Mouse (Mus musculus) kidney, embryonic 15.5 days (tissue): ENCODE results near the gene Pcnx. TPM values are rescaled to one million over a fixed set of nuclear protein-coding genes. Genes with fewer than 3 reads are reported as not detected.

ENCODE experiments used
- ATAC-seq: fragments of 200-750 bp; cut with Nextera tagmentation; replicated peaks from 2 replicates; pipeline ENCODE4 v1.8.0; 2017; ENCODE audit warnings: moderate TSS enrichment; ENCODE audit not compliant: low FRiP score
- H3K27ac ChIP-seq: fragments of 300-500 bp; sonication (generic); 2 replicates; pipeline ENCODE4 v1.5.1; 2015; ENCODE audit warnings: mild to moderate bottlenecking, inconsistent platforms
- H3K27me3 ChIP-seq: fragments of 300-500 bp; sonication (generic); 2 replicates; pipeline ENCODE4 v1.6.1; 2015; ENCODE audit warnings: inconsistent platforms
- H3K36me3 ChIP-seq: fragments of 300-500 bp; sonication (generic); 2 replicates; pipeline ENCODE4 v1.6.1; 2015; ENCODE audit warnings: inconsistent platforms
- H3K4me1 ChIP-seq: fragments of 300-500 bp; sonication (generic); 2 replicates; pipeline ENCODE4 v1.6.1; 2015; ENCODE audit warnings: inconsistent platforms
- H3K4me2 ChIP-seq: fragments of 300-500 bp; sonication (generic); 2 replicates; pipeline ENCODE4 v1.6.1; 2015; ENCODE audit warnings: moderate library complexity, mild to moderate bottlenecking, inconsistent platforms
- H3K4me3 ChIP-seq: fragments of 300-500 bp; sonication (generic); replicated peaks from 2 replicates; pipeline ENCODE4 v1.5.1; 2015; ENCODE audit warnings: mild to moderate bottlenecking, inconsistent platforms
- H3K9ac ChIP-seq: fragments of 300-500 bp; sonication (generic); 2 replicates; pipeline ENCODE4 v1.6.1; 2015; ENCODE audit warnings: mild to moderate bottlenecking, inconsistent platforms
- H3K9me3 ChIP-seq: fragments of 300-500 bp; sonication (generic); replicated peaks from 2 replicates; pipeline ENCODE4 v1.6.1; 2016; ENCODE audit warnings: inconsistent platforms
- WGBS: fragments of 180-500 bp; shearing (Covaris S2); methylation state at CpG from one replicate; pipeline ENCODE4 v1.1.7; 2015; ENCODE audit warnings: mixed read lengths; 5-methylcytosine and 5-hydroxymethylcytosine counted together
- polyA plus RNA-seq: library from polyadenylated mRNA; unstranded; fragments of >200 nt; fragmentation: Nextera tagmentation; extraction: Ambion mirVana; gene quantifications from 2 replicates; pipeline ENCODE4 v1.2.1, GENCODE M21; 2015

The Pcnx gene
- polyA plus RNA-seq, 1 experiment from 2014 or later, result 10.2 TPM

DNA sequence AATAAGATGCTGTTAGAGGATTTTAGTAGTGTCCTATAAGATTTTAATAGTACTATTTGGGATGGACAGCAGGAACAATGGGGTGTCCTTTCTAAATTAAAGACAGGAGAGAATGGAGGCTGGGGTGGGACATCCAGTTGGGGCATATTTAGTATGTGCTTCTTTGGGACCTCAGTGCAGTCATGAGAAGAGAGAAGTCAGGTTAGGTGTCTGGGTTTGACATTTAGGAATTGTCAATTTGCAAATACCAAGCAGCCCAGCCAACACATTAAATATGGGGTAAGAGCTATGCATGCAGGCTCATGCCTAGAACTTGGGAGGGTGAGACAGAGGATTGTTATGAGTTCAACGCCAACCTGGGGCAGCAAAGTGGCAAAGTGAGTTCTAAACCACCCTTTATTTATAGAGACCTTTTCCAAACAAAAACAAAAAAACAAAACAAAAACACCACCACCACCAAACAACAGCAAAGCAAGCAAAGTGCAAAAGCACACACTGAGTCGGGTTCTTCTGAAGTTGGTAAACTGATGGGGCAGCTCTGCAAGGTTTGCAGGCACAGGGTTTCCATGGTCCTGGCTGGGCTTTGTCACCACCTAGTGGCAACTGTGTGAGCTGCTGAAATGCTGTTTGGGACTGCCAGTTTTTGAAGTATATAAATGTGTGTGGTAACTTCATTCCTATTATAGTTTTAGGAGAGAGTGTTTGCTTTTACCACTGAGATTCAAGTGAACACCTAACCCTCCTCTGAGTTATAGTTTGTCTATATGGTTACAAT is 55.5 kb downstream of the Pcnx start:
- no peak for ATAC-seq
- Histone ChIP-seq H3K9me3 (no peaks in the 10 kb centered on the region), H3K27ac (no peak overlapping the region), H3K4me2 (no peak overlapping the region), H3K36me3 (peaks cover 41% of the 10 kb centered on the region), H3K9ac (no peak overlapping the region), H3K4me1 (no peaks in the 10 kb centered on the region), H3K27me3 (no peaks in the 10 kb centered on the region), H3K4me3 (no peak overlapping the region)
- 61% methylated on average over 2 of the region's 2 CpGs for WGBS

GRCm38 (mm10) chr12:81918346-81918745 is 58.5 kb downstream of the Pcnx start:
- Histone ChIP-seq H3K9me3 (no peaks in the 10 kb centered on the region), H3K4me2 (no peak overlapping the region), H3K4me1 (no peaks in the 10 kb centered on the region), H3K9ac (no peak overlapping the region), H3K36me3 (peaks cover 38% of the 10 kb centered on the region), H3K4me3 (no peak overlapping the region), H3K27me3 (no peaks in the 10 kb centered on the region), H3K27ac (no peak overlapping the region)
- WGBS, result 81% methylated on average over 12 of the region's 12 CpGs
- ATAC-seq, result no peak

DNA sequence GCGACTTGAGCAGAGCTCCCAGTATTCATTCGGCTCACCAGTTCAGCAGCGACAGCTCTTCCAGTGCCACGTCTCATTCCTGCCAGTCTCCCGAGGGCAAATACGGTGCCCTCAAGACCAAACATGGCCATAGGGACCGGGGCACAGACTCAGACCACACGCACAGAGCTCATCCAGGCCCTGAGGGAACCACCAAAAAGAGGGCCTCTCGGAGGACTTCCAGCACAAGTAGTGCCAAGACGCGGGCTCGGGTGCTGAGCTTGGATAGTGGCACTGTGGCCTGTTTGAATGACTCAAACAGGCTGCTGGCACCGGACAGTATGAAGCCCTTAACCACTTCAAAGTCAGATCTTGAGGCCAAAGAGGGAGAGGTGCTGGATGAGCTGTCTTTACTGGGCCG is 59.1 kb downstream of the Pcnx start:
- no peak for ATAC-seq
- 95% methylated on average over 14 of the region's 14 CpGs for WGBS
- H3K36me3 ChIP-seq, result peaks cover 34% of the 10 kb centered on the region
- no peak overlapping the region for H3K4me3 ChIP-seq
- no peak overlapping the region for H3K9ac ChIP-seq
- H3K4me2 ChIP-seq, result no peak overlapping the region
- no peaks in the 10 kb centered on the region for H3K9me3 ChIP-seq
- H3K27ac ChIP-seq, result no peak overlapping the region
- H3K27me3 ChIP-seq, result no peaks in the 10 kb centered on the region
- H3K4me1 ChIP-seq, result no peaks in the 10 kb centered on the region

DNA sequence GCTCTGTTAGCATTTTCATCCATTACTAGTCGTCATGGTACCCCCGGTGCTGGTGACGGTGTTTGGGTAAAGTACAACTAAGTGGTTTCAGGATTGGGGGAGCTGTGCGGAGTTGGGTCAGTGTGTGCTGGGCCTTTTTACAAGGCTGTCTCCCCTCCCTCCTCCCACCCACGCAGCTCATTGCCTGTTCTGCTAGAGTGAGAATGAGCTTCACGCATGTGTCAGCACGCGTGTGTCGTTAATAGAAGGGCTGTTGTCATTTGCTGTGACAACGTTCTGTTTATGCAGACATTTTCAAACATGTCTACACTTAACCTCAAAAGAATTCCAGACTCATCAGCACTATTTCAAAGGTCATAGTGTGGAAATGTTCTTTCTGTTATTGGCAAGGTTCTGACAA is 60.2 kb downstream of the Pcnx start:
- Histone ChIP-seq H3K27me3 (no peaks in the 10 kb centered on the region), H3K4me1 (no peaks in the 10 kb centered on the region), H3K27ac (no peak overlapping the region), H3K36me3 (peaks cover 30% of the 10 kb centered on the region), H3K9ac (no peak overlapping the region), H3K4me2 (no peak overlapping the region), H3K9me3 (no peaks in the 10 kb centered on the region), H3K4me3 (no peak overlapping the region)
- ATAC-seq, result no peak
- 82% methylated on average over 10 of the region's 10 CpGs for WGBS

GRCm38 (mm10) chr12:81920614-81921013 is 60.8 kb downstream of the Pcnx start:
- WGBS, result 89% methylated on average over 2 of the region's 2 CpGs
- Histone ChIP-seq H3K9me3 (no peaks in the 10 kb centered on the region), H3K4me3 (no peak overlapping the region), H3K27me3 (no peaks in the 10 kb centered on the region), H3K9ac (no peak overlapping the region), H3K27ac (no peak overlapping the region), H3K36me3 (peaks cover 30% of the 10 kb centered on the region), H3K4me1 (no peaks in the 10 kb centered on the region), H3K4me2 (no peak overlapping the region)
- ATAC-seq, result no peak

DNA sequence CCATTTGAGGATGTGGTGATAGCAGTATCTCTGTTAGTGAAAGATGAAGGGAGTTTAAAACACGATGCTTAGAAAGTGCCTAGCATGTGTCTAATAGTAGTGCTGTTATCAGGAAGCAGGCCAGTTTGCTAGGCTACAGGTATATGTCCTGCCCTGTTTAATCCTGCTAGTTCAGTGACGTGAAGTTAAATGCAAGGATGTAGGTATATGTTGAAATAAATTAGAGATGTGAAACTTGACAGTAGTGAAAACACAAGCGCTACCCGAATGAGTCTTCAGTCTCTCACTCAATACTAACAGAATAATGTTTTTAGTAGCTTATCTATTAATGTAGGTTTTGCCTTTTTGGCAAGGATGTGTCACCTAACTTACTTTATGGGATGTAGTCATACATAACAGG is 62.0 kb downstream of the Pcnx start:
- Histone ChIP-seq H3K36me3 (peaks cover 30% of the 10 kb centered on the region), H3K4me2 (no peak overlapping the region), H3K9me3 (no peaks in the 10 kb centered on the region), H3K4me3 (no peak overlapping the region), H3K4me1 (no peaks in the 10 kb centered on the region), H3K27ac (no peak overlapping the region), H3K9ac (no peak overlapping the region), H3K27me3 (no peaks in the 10 kb centered on the region)
- 89% methylated on average over 4 of the region's 4 CpGs for WGBS
- no peak for ATAC-seq

DNA sequence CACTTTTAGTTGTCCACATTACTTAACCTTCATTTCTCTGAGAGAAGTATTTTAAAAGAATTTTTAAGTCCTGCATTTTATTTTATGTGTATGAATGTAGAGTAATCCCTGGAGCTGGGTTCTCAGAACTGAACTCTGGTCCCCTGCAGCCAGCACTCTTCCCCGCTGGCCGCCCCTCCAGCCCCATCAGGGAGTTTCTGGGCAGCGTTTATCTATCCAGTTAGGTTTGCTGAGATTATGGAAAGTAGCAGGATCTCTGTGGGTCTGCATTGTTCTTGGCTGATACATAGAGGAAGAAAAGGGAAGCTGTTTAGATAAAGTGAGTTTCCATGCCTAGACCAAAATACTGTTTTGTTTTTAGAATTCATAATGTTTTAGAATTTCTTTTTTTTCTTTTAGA is 63.0 kb downstream of the Pcnx start:
- no peak for ATAC-seq
- no peak overlapping the region for H3K9ac ChIP-seq

DNA sequence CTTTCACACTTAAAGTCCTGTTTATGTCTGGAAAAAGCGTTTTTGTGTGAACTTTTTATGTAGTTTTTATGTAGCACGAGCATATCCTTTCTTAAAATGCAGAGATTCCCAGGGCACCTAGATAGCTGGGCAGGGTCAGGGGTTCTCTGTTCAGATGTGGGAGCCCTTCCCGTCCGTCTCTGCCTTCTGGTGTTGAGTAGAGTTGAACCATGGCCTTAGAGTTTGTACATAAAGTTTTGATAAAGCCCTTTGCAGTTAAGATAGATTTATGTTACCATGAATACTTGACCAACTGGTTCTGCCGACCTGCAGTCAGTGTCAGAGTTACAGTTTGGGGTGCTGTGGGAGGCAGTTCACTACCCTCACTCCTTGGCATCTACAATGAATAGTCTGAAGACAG is 67.3 kb downstream of the Pcnx start:
- Histone ChIP-seq H3K4me2 (no peak overlapping the region), H3K4me1 (peaks cover 16% of the 10 kb centered on the region; the same call in 1 of the 2 replicates), H3K36me3 (no peaks in the 10 kb centered on the region), H3K27ac (no peak overlapping the region), H3K9ac (no peak overlapping the region), H3K27me3 (no peaks in the 10 kb centered on the region), H3K9me3 (no peaks in the 10 kb centered on the region), H3K4me3 (no peak overlapping the region)
- 80% methylated on average over 5 of the region's 5 CpGs for WGBS
- ATAC-seq, result no peak

More for the DNA sequence above, 63.0 kb downstream of the Pcnx start:
- Histone ChIP-seq H3K27ac (no peak overlapping the region), H3K27me3 (no peaks in the 10 kb centered on the region), H3K4me1 (peaks cover 8% of the 10 kb centered on the region; the same call in 1 of the 2 replicates), H3K4me2 (no peak overlapping the region), H3K36me3 (peaks cover 23% of the 10 kb centered on the region), H3K9me3 (no peaks in the 10 kb centered on the region), H3K4me3 (no peak overlapping the region)
- WGBS, result 69% methylated on average over 3 of the region's 3 CpGs

GRCm38 (mm10) chr12:81927643-81928381 is 68.0 kb downstream of the Pcnx start:
- no peaks in the 10 kb centered on the region for H3K9me3 ChIP-seq
- ATAC-seq, result no peak
- H3K9ac ChIP-seq, result no peak overlapping the region
- 78% methylated on average over 19 of the region's 19 CpGs for WGBS
- no peaks in the 10 kb centered on the region for H3K36me3 ChIP-seq
- no peak overlapping the region for H3K4me3 ChIP-seq
- peaks cover 17% of the 10 kb centered on the region; the same call in 1 of the 2 replicates for H3K4me1 ChIP-seq
- H3K4me2 ChIP-seq, result no peak overlapping the region
- no peak overlapping the region for H3K27ac ChIP-seq
- H3K27me3 ChIP-seq, result no peaks in the 10 kb centered on the region

- peaks cover 3% of the 10 kb centered on the region; the same call in 1 of the 2 replicates for H3K36me3 ChIP-seq
- H3K27ac ChIP-seq, result no peak overlapping the region
- H3K27me3 ChIP-seq, result no peaks in the 10 kb centered on the region
- peaks cover 17% of the 10 kb centered on the region; the same call in 1 of the 2 replicates for H3K4me1 ChIP-seq
- H3K4me3 ChIP-seq, result no peak overlapping the region
- no peak overlapping the region for H3K4me2 ChIP-seq
- no peak for ATAC-seq
- no peak overlapping the region for H3K9ac ChIP-seq
- WGBS, result 75% methylated on average over 6 of the region's 6 CpGs
- no peaks in the 10 kb centered on the region for H3K9me3 ChIP-seq
Measured at GRCm38 (mm10) chr12:81928382-81928770, 68.6 kb downstream of the Pcnx start.

GRCm38 (mm10) chr12:81932015-81932414 is 72.2 kb downstream of the Pcnx start:
- Histone ChIP-seq H3K36me3 (peaks cover 9% of the 10 kb centered on the region), H3K9me3 (no peaks in the 10 kb centered on the region), H3K27ac (no peak overlapping the region), H3K4me3 (no peak overlapping the region), H3K4me1 (peaks cover 17% of the 10 kb centered on the region; the same call in 1 of the 2 replicates), H3K27me3 (no peaks in the 10 kb centered on the region), H3K9ac (no peak overlapping the region), H3K4me2 (no peak overlapping the region)
- WGBS, result 50% methylated on average over 13 of the region's 13 CpGs
- no peak for ATAC-seq

DNA sequence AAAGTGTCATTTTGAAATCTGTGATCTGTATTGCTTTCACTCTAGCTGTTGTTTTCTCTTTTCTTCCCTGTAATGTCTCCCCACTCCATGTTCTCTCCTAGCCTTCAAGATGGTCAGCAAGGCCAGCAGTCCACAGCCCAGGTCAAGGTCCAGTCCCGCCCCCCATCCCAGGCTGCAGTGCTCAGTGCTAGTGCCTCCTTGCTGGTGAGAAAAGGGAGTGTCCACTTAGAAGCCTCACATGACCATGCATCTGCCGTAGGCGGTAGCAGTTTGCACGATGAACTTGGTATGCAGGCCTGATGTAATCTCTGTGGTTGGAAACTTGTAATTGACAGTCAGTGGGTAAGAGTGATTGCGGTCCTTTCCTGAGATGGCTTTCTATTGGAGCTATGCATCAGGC is 73.6 kb downstream of the Pcnx start:
- no peaks in the 10 kb centered on the region for H3K9me3 ChIP-seq
- H3K4me1 ChIP-seq, result 0 out of 2 replicates have a peak, but pooled peaks cover 4% of the 10 kb centered on the region
- no peak for ATAC-seq
- no peak overlapping the region for H3K4me3 ChIP-seq
- no peak overlapping the region for H3K27ac ChIP-seq
- H3K9ac ChIP-seq, result no peak overlapping the region
- peaks cover 9% of the 10 kb centered on the region for H3K36me3 ChIP-seq
- H3K4me2 ChIP-seq, result no peak overlapping the region
- no peaks in the 10 kb centered on the region for H3K27me3 ChIP-seq
- 84% methylated on average over 5 of the region's 5 CpGs for WGBS
